Comparison of ENCODE assay signal across 7 mouse cellular contexts in genomic region chr12:86896441-86896890, GRCm38 (mm10). TPM values are rescaled to one million over a fixed set of nuclear protein-coding genes. Genes with fewer than 3 reads are reported as not detected.
DNase-seq lines count a peak whose midpoint lies in the region; ATAC-seq and TF ChIP-seq lines count a peak whose summit lies in the region.

No protein-coding gene starts in this region.

- no peaks in the 10 kb centered on the region for H3K36me3 ChIP-seq in liver, adult 2 months (ENCODE audit: control insufficient read depth, insufficient read depth, low read length)
- H3K36me3 ChIP-seq in liver, embryonic 12.5 days = no peaks in the 10 kb centered on the region
- H3K36me3 ChIP-seq in heart, embryonic 13.5 days = no peaks in the 10 kb centered on the region
- H3K36me3 ChIP-seq in midbrain, embryonic 10.5 days = no peaks in the 10 kb centered on the region

- H3K9ac ChIP-seq in liver, adult 2 months (ENCODE audit: low read depth, low read length) = peak overlapping the region; percentile 51; the same call in 1 of the 2 replicates
- H3K9ac ChIP-seq in liver, embryonic 12.5 days = no peak overlapping the region
- H3K9ac ChIP-seq in heart, embryonic 13.5 days = peak overlapping the region; percentile 77

- no peak overlapping the region for H3K4me3 ChIP-seq in liver, adult 2 months (ENCODE audit: insufficient read depth, low read depth, low read length)
- no peak overlapping the region for H3K4me3 ChIP-seq in liver, embryonic 12.5 days
- H3K4me3 ChIP-seq in brown adipose tissue, adult 24 weeks (ENCODE audit: insufficient read depth, low read depth, low read length) = no peak overlapping the region
- no peak overlapping the region for H3K4me3 ChIP-seq in heart, embryonic 13.5 days
- H3K4me3 ChIP-seq in midbrain, embryonic 10.5 days = peak overlapping the region; percentile 17

- no peak overlapping the region for H3K4me2 ChIP-seq in liver, embryonic 12.5 days
- peak overlapping the region; percentile 78 for H3K4me2 ChIP-seq in heart, embryonic 13.5 days

- TF ChIP-seq CTCF in liver, adult 2 months (IDR thresholded peaks at IDR 0.05; ENCODE audit: low read depth, low read length) = no peak

- no peaks in the 10 kb centered on the region for H3K79me2 ChIP-seq in liver, adult 2 months (ENCODE audit: control insufficient read depth, insufficient read depth, low read length)

- no peak for ATAC-seq in liver, embryonic 12.5 days
- ATAC-seq in heart, embryonic 13.5 days (ENCODE audit: extremely low read depth, insufficient number of reproducible peaks, low FRiP score, low TSS enrichment) = no peak
- ATAC-seq in megakaryocyte progenitor cell, adult 5-6 weeks (replicated peaks; ENCODE audit: poor library complexity) = no peak

- TF ChIP-seq POLR2A in liver, adult 2 months (IDR thresholded peaks at IDR 0.05; ENCODE audit: extremely low read depth, insufficient read depth, low read length) = no peak

- H3K27me3 ChIP-seq in liver, adult 2 months (ENCODE audit: control insufficient read depth, insufficient read depth, low read length) = no peaks in the 10 kb centered on the region
- H3K27me3 ChIP-seq in liver, embryonic 12.5 days (replicated peaks) = peaks cover 11% of the 10 kb centered on the region
- H3K27me3 ChIP-seq in heart, embryonic 13.5 days (replicated peaks) = no peaks in the 10 kb centered on the region
- 0 out of 2 replicates have a peak, but pooled peaks cover 4% of the 10 kb centered on the region for H3K27me3 ChIP-seq in midbrain, embryonic 10.5 days (ENCODE audit: low read depth, poor library complexity, severe bottlenecking)

- H3K27ac ChIP-seq in liver, adult 2 months (replicated peaks; ENCODE audit: insufficient read depth, low read depth, low read length) = peak overlapping the region; percentile 98
- no peak overlapping the region for H3K27ac ChIP-seq in liver, embryonic 12.5 days
- peak overlapping the region; percentile 92 for H3K27ac ChIP-seq in brown adipose tissue, adult 24 weeks (replicated peaks; ENCODE audit: low read depth, low read length)
- peak overlapping the region; percentile 98 for H3K27ac ChIP-seq in heart, embryonic 13.5 days (replicated peaks)
- H3K27ac ChIP-seq in midbrain, embryonic 10.5 days (replicated peaks) = peak overlapping the region; percentile 94

- WGBS in liver, adult 2 months = 23% methylated on average over 7 of the region's 7 CpGs
- WGBS in liver, embryonic 12.5 days (ENCODE audit: insufficient replicate concordance) = 41% methylated on average over 7 of the region's 7 CpGs
- 9% methylated on average over 7 of the region's 7 CpGs for WGBS in heart, embryonic 13.5 days
- WGBS in midbrain, embryonic 10.5 days = 25% methylated on average over 7 of the region's 7 CpGs

- H3K9me3 ChIP-seq in liver, embryonic 12.5 days (replicated peaks) = no peaks in the 10 kb centered on the region
- no peaks in the 10 kb centered on the region for H3K9me3 ChIP-seq in heart, embryonic 13.5 days
- no peaks in the 10 kb centered on the region for H3K9me3 ChIP-seq in midbrain, embryonic 10.5 days (replicated peaks)

- H3K4me1 ChIP-seq in liver, adult 2 months (ENCODE audit: control insufficient read depth, insufficient read depth, low read length) = peaks cover 28% of the 10 kb centered on the region
- H3K4me1 ChIP-seq in liver, embryonic 12.5 days = peaks cover 70% of the 10 kb centered on the region
- H3K4me1 ChIP-seq in brown adipose tissue, adult 24 weeks (ENCODE audit: control insufficient read depth, insufficient read depth, insufficient read length, low read length) = peaks cover 40% of the 10 kb centered on the region
- peaks cover 90% of the 10 kb centered on the region for H3K4me1 ChIP-seq in heart, embryonic 13.5 days
- H3K4me1 ChIP-seq in midbrain, embryonic 10.5 days = peaks cover 90% of the 10 kb centered on the region

- DNase-seq in liver, adult 2 months (ENCODE audit: extremely low read depth, low read depth, low spot score) = peak; percentile 52
- peak; percentile 24 for DNase-seq in midbrain, embryonic 10.5 days (ENCODE audit: low spot score)
- DNase-seq in embryo, embryonic 10 days (ENCODE audit: low spot score) = no peak

RNA-seq across cellular contexts. Expression of gene Irf2bpl, which starts 11.9 kb away (rescaled TPM):
- total RNA-seq in liver, adult 2 months (2014; rRNA removed) = 6.8 and 9.3 TPM in 2 replicates
- polyA plus RNA-seq in liver, adult 2 months (2012; rRNA removed) = 10.5 and 10.8 TPM in 2 replicates
- 6.7 and 7.7 TPM in 2 replicates for polyA plus RNA-seq in liver, embryonic 12.5 days (2016; fragmentation: Nextera tagmentation; extraction: Ambion mirVana)
- polyA plus RNA-seq in brown adipose tissue, adult 24 weeks (2012; ENCODE audit: insufficient read depth, insufficient read length, missing spikeins) = 7.1 and 23.0 TPM in 2 replicates
- polyA plus RNA-seq in heart, embryonic 13.5 days (2015; fragmentation: Nextera tagmentation; extraction: Ambion mirVana) = 32.7 and 34.1 TPM in 2 replicates
- 28.6 and 39.6 TPM in 2 replicates for polyA plus RNA-seq in midbrain, embryonic 10.5 days (2016; fragmentation: Nextera tagmentation; extraction: Ambion mirVana)
- total RNA-seq in megakaryocyte progenitor cell, adult 5-6 weeks (2015) = 1.4 and 1.8 TPM in 2 replicates
- total RNA-seq in megakaryocyte progenitor cell, adult 5-6 weeks (2017) = 1.6 and 1.7 TPM in 2 replicates

RNA-seq across cellular contexts. Expression of gene Cipc, which starts 50.4 kb away (rescaled TPM):
- 15.7 and 26.4 TPM in 2 replicates for total RNA-seq in liver, adult 2 months (2014; rRNA removed)
- polyA plus RNA-seq in liver, adult 2 months (2012; rRNA removed) = 28.4 and 36.0 TPM in 2 replicates
- polyA plus RNA-seq in liver, embryonic 12.5 days (2016; fragmentation: Nextera tagmentation; extraction: Ambion mirVana) = 18.0 and 19.2 TPM in 2 replicates
- 15.9 and 16.4 TPM in 2 replicates for polyA plus RNA-seq in brown adipose tissue, adult 24 weeks (2012; ENCODE audit: insufficient read depth, insufficient read length, missing spikeins)
- 18.4 and 21.3 TPM in 2 replicates for polyA plus RNA-seq in heart, embryonic 13.5 days (2015; fragmentation: Nextera tagmentation; extraction: Ambion mirVana)
- polyA plus RNA-seq in midbrain, embryonic 10.5 days (2016; fragmentation: Nextera tagmentation; extraction: Ambion mirVana) = 33.2 and 35.5 TPM in 2 replicates
- 16.7 and 22.0 TPM in 2 replicates for total RNA-seq in megakaryocyte progenitor cell, adult 5-6 weeks (2015)
- total RNA-seq in megakaryocyte progenitor cell, adult 5-6 weeks (2017) = 17.6 and 23.7 TPM in 2 replicates
